23 mouse cellular contexts compared by ENCODE assay signal in genomic region chr3:85053526-85053925, GRCm38 (mm10).
DNase-seq lines count a peak whose midpoint lies in the region; TF ChIP-seq lines count a peak whose summit lies in the region.
"Had no signal": no experiment of that assay in that cellular context is flagged by ENCODE, and none has a peak within 500 bp of the region (broad histone marks: within the 10 kb centered on the region; RNA-seq: fewer than 3 reads in every experiment).

No protein-coding gene starts in this region.

- DNase-seq in gastrocnemius, adult 2 months = peak; percentile 31
- no peak for DNase-seq in gastrocnemius, postnatal 10 days
- DNase-seq in Muller cell, postnatal 12 days (ENCODE audit: inconsistent ontology term) = peak; percentile 43
- DNase-seq in adrenal gland, adult 8-10 months = peak; percentile 81
- peak; percentile 24 for DNase-seq in adrenal gland, postnatal 25 days
- DNase-seq in thymus, postnatal 4 days = no peak
- no peak for DNase-seq in frontal cortex, postnatal 14 days (ENCODE audit: low spot score in 2 of 2)
- no peak for DNase-seq in limb, embryonic 10.5 days (ENCODE audit: low spot score)
- DNase-seq: cerebellum, adult 11-12 months; cerebellum, adult 9-10 months; forebrain, postnatal 0 days; heart, adult 18-20 months; heart, postnatal 10 days; heart, postnatal 36 days; kidney, adult 11 months; kidney, adult 8-10 months had no signal

- WGBS in limb, embryonic 10.5 days = 80% methylated on average over 4 of the region's 4 CpGs

- no peaks in the 10 kb centered on the region for H3K27me3 ChIP-seq in limb, embryonic 10.5 days (ENCODE audit: low read depth, poor library complexity, severe bottlenecking)
- H3K27me3 ChIP-seq: embryonic facial prominence, embryonic 12.5 days; embryonic facial prominence, embryonic 15.5 days; heart, embryonic 12.5 days; heart, embryonic 15.5 days; hindbrain, embryonic 13.5 days; intestine, embryonic 15.5 days had no signal

- H3K36me3 ChIP-seq in limb, embryonic 10.5 days = no peaks in the 10 kb centered on the region
- H3K36me3 ChIP-seq: embryonic facial prominence, embryonic 12.5 days; embryonic facial prominence, embryonic 15.5 days; heart, embryonic 12.5 days; heart, embryonic 15.5 days; hindbrain, embryonic 10.5 days; hindbrain, embryonic 13.5 days; intestine, embryonic 15.5 days had no signal

- intact Hi-C loops in gastrocnemius, adult 2 months (cut with DNase I) = no loop called here

- H3K4me3 ChIP-seq in gastrocnemius, adult 2 months = no peak overlapping the region
- no peak overlapping the region for H3K4me3 ChIP-seq in limb, embryonic 10.5 days
- H3K4me3 ChIP-seq: embryonic facial prominence, embryonic 12.5 days; embryonic facial prominence, embryonic 15.5 days; heart, embryonic 12.5 days; heart, embryonic 15.5 days; hindbrain, embryonic 10.5 days; hindbrain, embryonic 13.5 days; intestine, embryonic 15.5 days had no signal

- no peak overlapping the region for H3K27ac ChIP-seq in gastrocnemius, adult 2 months
- H3K27ac ChIP-seq in limb, embryonic 10.5 days = no peak overlapping the region
- H3K27ac ChIP-seq: embryonic facial prominence, embryonic 12.5 days; embryonic facial prominence, embryonic 15.5 days; heart, embryonic 15.5 days; hindbrain, embryonic 10.5 days; hindbrain, embryonic 13.5 days; intestine, embryonic 15.5 days had no signal

- TF ChIP-seq CTCF in gastrocnemius, adult 2 months (IDR thresholded peaks at IDR 0.05) = peak; percentile 31

- H3K4me1 ChIP-seq in limb, embryonic 10.5 days = no peaks in the 10 kb centered on the region
- H3K4me1 ChIP-seq: embryonic facial prominence, embryonic 12.5 days; embryonic facial prominence, embryonic 15.5 days; hindbrain, embryonic 13.5 days; intestine, embryonic 15.5 days had no signal

- H3K9me3 ChIP-seq in limb, embryonic 10.5 days (replicated peaks) = no peaks in the 10 kb centered on the region
- H3K9me3 ChIP-seq: embryonic facial prominence, embryonic 12.5 days; embryonic facial prominence, embryonic 15.5 days; heart, embryonic 12.5 days; heart, embryonic 15.5 days; hindbrain, embryonic 10.5 days; hindbrain, embryonic 13.5 days; intestine, embryonic 15.5 days had no signal

Comparison
In these comparisons a context has a peak if more than half of its experiments do, and no peak if none do; other contexts are left out.
1. DNase-seq: peak in gastrocnemius, adult 2 months (single experiment), Muller cell, postnatal 12 days (single experiment), adrenal gland, adult 8-10 months (single experiment) and adrenal gland, postnatal 25 days (single experiment); none in gastrocnemius, postnatal 10 days (single experiment), thymus, postnatal 4 days (single experiment), frontal cortex, postnatal 14 days (0 of 2) and limb, embryonic 10.5 days (single experiment).